Mouse (Mus musculus) megakaryocyte, embryonic 14.5 days (primary cell): ENCODE measurements around the gene Adam19.

Experiments used
- FLI1 ChIP-seq: IDR thresholded peaks from 2 replicates; pipeline ENCODE4 v1.6.1; 2012; ENCODE audit warnings: low read length, inconsistent platforms, mixed read lengths
- GATA1 ChIP-seq: IDR thresholded peaks from 3 replicates; pipeline ENCODE4 v1.6.1; 2012; ENCODE audit warnings: mixed read lengths, low read length, inconsistent platforms, borderline replicate concordance

DNA sequence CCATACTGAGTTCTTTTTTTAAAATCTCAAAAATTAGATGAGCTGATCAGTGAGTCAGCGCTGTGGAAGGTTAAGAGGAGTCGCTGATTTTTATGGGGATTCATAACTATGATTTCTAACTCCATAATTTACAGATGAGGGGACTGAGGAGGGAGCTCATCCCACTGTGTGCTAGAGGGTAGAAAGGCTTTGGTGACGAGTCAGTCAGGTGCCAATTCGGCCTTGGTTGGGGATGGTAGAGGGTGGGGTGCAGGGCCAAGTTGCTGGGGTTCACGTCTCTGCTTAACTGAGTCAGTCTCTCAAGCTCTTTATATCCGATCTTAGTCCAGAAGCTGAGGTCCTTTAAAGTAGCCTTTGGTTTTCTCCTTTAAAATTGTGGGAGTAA lies 40.5 kb downstream of the Adam19 start:
- TF ChIP-seq GATA1 (no peak), FLI1 (no peak)
